Mouse (Mus musculus): ENCODE results near the gene Gcdh. TPM values are rescaled to one million over a fixed set of nuclear protein-coding genes. Genes with fewer than 3 reads are reported as not detected.

Gcdh gene
- polyA plus RNA-seq, 1 experiment from 2014 or later: 42.8 TPM

DNA sequence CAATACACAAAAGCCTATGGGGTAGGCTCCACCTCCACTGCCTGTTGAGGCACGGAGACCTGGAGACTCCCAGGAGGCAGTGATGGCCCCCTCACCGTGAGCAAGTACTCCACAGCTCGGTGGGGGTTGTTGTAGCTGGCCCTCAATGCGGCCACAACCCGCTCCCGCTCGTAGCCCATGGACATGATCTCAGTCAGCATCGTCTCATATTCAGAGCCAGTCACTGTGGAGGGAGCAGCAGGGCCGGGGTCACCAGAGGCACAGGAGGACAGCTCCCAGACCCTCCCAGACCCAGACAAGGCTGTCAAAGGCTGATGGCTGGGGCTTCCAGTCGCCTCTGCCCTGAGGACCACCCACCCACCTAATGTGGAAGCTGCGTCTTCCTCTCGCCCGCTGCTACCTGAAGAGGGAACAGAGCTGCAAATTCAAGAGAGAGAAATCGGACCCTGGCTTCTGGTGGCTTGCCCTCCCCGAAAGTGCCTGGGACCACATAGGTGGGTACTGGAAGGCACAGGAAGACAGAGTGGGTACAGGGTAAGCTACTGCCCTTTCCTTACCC is 55.7 kb downstream of the Gcdh start:
- no peak for ATAC-seq
- H3K9ac ChIP-seq: no peak overlapping the region
- H3K4me3 ChIP-seq (replicated peaks): no peak overlapping the region
- no peak overlapping the region for H3K27ac ChIP-seq
- peaks cover 24% of the 10 kb centered on the region for H3K4me1 ChIP-seq (replicated peaks)
- no peak overlapping the region for H3K4me2 ChIP-seq (replicated peaks)
- H3K27me3 ChIP-seq (replicated peaks): no peaks in the 10 kb centered on the region
- H3K9me3 ChIP-seq: no peaks in the 10 kb centered on the region
- 87% methylated on average over 15 of the region's 15 CpGs for WGBS
- H3K36me3 ChIP-seq: peaks cover 58% of the 10 kb centered on the region

DNA sequence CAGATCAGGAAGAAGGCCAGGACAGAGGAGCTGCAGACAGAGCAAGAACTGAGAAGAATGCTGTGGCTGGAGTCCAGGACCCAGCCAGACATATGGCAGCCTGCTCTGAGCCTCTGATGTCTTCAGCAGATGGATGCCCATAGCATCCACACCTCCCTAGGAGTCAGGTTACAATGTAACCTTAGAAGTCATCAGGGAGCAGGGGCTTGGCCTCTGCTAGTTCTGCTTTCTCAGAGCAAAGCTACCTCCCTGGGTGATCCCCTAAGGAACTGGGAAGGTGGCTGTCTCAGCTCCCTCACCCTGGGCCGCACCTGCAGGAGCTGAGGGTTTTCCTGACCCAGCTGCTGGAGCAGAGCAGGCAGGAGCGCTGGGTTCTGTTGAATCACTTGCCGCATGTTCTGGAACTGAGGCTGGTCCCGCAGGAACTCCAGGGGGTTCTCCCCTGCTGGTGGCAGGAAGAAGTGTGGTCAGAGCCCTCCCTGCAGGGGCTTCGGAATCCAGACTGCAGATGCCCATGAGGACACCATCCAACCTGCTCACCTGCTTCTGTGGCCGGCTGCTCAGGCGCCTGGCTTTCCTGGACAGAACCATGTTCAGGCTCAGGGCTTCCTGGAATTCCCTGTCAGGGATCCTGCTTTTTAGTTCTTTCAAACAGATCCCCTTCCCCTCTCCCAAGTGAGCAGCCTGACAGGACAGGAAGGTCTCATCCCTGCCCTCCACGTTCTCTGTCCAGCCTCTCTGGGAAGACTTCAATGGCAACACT is 56.4 kb downstream of the Gcdh start:
- peaks cover 51% of the 10 kb centered on the region for H3K36me3 ChIP-seq
- H3K27ac ChIP-seq: no peak overlapping the region

More for the DNA sequence above, 56.4 kb downstream of the Gcdh start:
- Histone ChIP-seq H3K9me3 (no peaks in the 10 kb centered on the region), H3K9ac (no peak overlapping the region), H3K4me2 (replicated peaks) (no peak overlapping the region), H3K4me3 (replicated peaks) (no peak overlapping the region), H3K4me1 (replicated peaks) (peaks cover 23% of the 10 kb centered on the region), H3K27me3 (replicated peaks) (no peaks in the 10 kb centered on the region)
- ATAC-seq: no peak
- WGBS: 58% methylated on average over 8 of the region's 8 CpGs

Other genes with a start within 250 kb of the Gcdh start
- gene Ier2, start 231.1 kb downstream of the Gcdh start, polyA plus RNA-seq (2015; fragmentation: Nextera tagmentation; extraction: Ambion mirVana): 84.2 and 85.5 TPM in 2 replicates
- gene Trmt1, start 207.6 kb downstream of the Gcdh start, polyA plus RNA-seq (2015; fragmentation: Nextera tagmentation; extraction: Ambion mirVana): 59.9 and 68.3 TPM in 2 replicates
- gene Nacc1, start 206.1 kb downstream of the Gcdh start, polyA plus RNA-seq (2015; fragmentation: Nextera tagmentation; extraction: Ambion mirVana): 14.8 and 17.0 TPM in 2 replicates
- gene Lyl1, start 192.5 kb downstream of the Gcdh start, polyA plus RNA-seq (2015; fragmentation: Nextera tagmentation; extraction: Ambion mirVana): 5.1 and 5.5 TPM in 2 replicates
- 3.1 and 3.7 TPM in 2 replicates for gene G430095P16Rik, start 170.9 kb downstream of the Gcdh start, polyA plus RNA-seq (2015; fragmentation: Nextera tagmentation; extraction: Ambion mirVana)
- gene Nfix, start 93.6 kb downstream of the Gcdh start, polyA plus RNA-seq (2015; fragmentation: Nextera tagmentation; extraction: Ambion mirVana): 14.2 and 14.8 TPM in 2 replicates
- gene Dand5, start 71.1 kb downstream of the Gcdh start, polyA plus RNA-seq (2015; fragmentation: Nextera tagmentation; extraction: Ambion mirVana): 4.5 and 5.3 TPM in 2 replicates
- 61.7 and 62.6 TPM in 2 replicates for gene Gadd45gip1, start 62.4 kb downstream of the Gcdh start, polyA plus RNA-seq (2015; fragmentation: Nextera tagmentation; extraction: Ambion mirVana)
- 102 and 106 TPM in 2 replicates for gene Rad23a, start 53.3 kb downstream of the Gcdh start, polyA plus RNA-seq (2015; fragmentation: Nextera tagmentation; extraction: Ambion mirVana)
- 1,038 and 1,157 TPM in 2 replicates for gene Calr, start 47.0 kb downstream of the Gcdh start, polyA plus RNA-seq (2015; fragmentation: Nextera tagmentation; extraction: Ambion mirVana)
- 83.1 and 92.7 TPM in 2 replicates for gene Farsa, start 36.9 kb downstream of the Gcdh start, polyA plus RNA-seq (2015; fragmentation: Nextera tagmentation; extraction: Ambion mirVana)
- 49.9 and 54.4 TPM in 2 replicates for gene Syce2, start 21.8 kb downstream of the Gcdh start, polyA plus RNA-seq (2015; fragmentation: Nextera tagmentation; extraction: Ambion mirVana)
- gene Klf1, start 8.0 kb upstream of the Gcdh start, polyA plus RNA-seq (2015; fragmentation: Nextera tagmentation; extraction: Ambion mirVana): 6.4 and 7.7 TPM in 2 replicates
- 8.7 and 10.2 TPM in 2 replicates for gene Dnase2a, start 14.6 kb upstream of the Gcdh start, polyA plus RNA-seq (2015; fragmentation: Nextera tagmentation; extraction: Ambion mirVana)
- 1.6 TPM in 2 replicates for gene Mast1, start 43.4 kb upstream of the Gcdh start, polyA plus RNA-seq (2015; fragmentation: Nextera tagmentation; extraction: Ambion mirVana)
- 0.31 and 0.51 TPM in 2 replicates for gene Rtbdn, start 53.1 kb upstream of the Gcdh start, polyA plus RNA-seq (2015; fragmentation: Nextera tagmentation; extraction: Ambion mirVana)
- gene Gm49661, start 75.5 kb upstream of the Gcdh start, polyA plus RNA-seq (2015; fragmentation: Nextera tagmentation; extraction: Ambion mirVana): not detected in 2 replicates
- 581 and 615 TPM in 2 replicates for gene Prdx2, start 75.7 kb upstream of the Gcdh start, polyA plus RNA-seq (2015; fragmentation: Nextera tagmentation; extraction: Ambion mirVana)
- 116 and 117 TPM in 2 replicates for gene Rnaseh2a, start 75.8 kb upstream of the Gcdh start, polyA plus RNA-seq (2015; fragmentation: Nextera tagmentation; extraction: Ambion mirVana)
- 28.4 and 30.7 TPM in 2 replicates for gene Junb, start 84.8 kb upstream of the Gcdh start, polyA plus RNA-seq (2015; fragmentation: Nextera tagmentation; extraction: Ambion mirVana)
- gene Hook2, start 96.7 kb upstream of the Gcdh start, polyA plus RNA-seq (2015; fragmentation: Nextera tagmentation; extraction: Ambion mirVana): 68.7 and 75.8 TPM in 2 replicates
- 0.14 and 0.76 TPM in 2 replicates for gene Best2, start 120.6 kb upstream of the Gcdh start, polyA plus RNA-seq (2015; fragmentation: Nextera tagmentation; extraction: Ambion mirVana)
- 125 and 130 TPM in 2 replicates for gene Asna1, start 131.4 kb upstream of the Gcdh start, polyA plus RNA-seq (2015; fragmentation: Nextera tagmentation; extraction: Ambion mirVana)
- gene Trir, start 132.9 kb upstream of the Gcdh start, polyA plus RNA-seq (2015; fragmentation: Nextera tagmentation; extraction: Ambion mirVana): 110 and 113 TPM in 2 replicates
- gene Tnpo2, start 143.0 kb upstream of the Gcdh start, polyA plus RNA-seq (2015; fragmentation: Nextera tagmentation; extraction: Ambion mirVana): 28.1 and 29.4 TPM in 2 replicates
- gene Fbxw9, start 166.1 kb upstream of the Gcdh start, polyA plus RNA-seq (2015; fragmentation: Nextera tagmentation; extraction: Ambion mirVana): 25.2 and 27.4 TPM in 2 replicates
- gene Gm5741, start 174.1 kb upstream of the Gcdh start, polyA plus RNA-seq (2015; fragmentation: Nextera tagmentation; extraction: Ambion mirVana): not detected in 2 replicates
- 56.6 and 57.5 TPM in 2 replicates for gene Dhps, start 177.8 kb upstream of the Gcdh start, polyA plus RNA-seq (2015; fragmentation: Nextera tagmentation; extraction: Ambion mirVana)
- gene Wdr83os, start 186.8 kb upstream of the Gcdh start, polyA plus RNA-seq (2015; fragmentation: Nextera tagmentation; extraction: Ambion mirVana): 133 and 151 TPM in 2 replicates
- 35.7 and 42.9 TPM in 2 replicates for gene Wdr83, start 187.4 kb upstream of the Gcdh start, polyA plus RNA-seq (2015; fragmentation: Nextera tagmentation; extraction: Ambion mirVana)
- 55.4 and 55.7 TPM in 2 replicates for gene Man2b1, start 189.3 kb upstream of the Gcdh start, polyA plus RNA-seq (2015; fragmentation: Nextera tagmentation; extraction: Ambion mirVana)
- gene Zfp791, start 229.2 kb upstream of the Gcdh start, polyA plus RNA-seq (2015; fragmentation: Nextera tagmentation; extraction: Ambion mirVana): 2.7 TPM in 2 replicates

Measured in intestine, embryonic 15.5 days (tissue).